ENCODE assay signal across 17 mouse cellular contexts in the genomic region with DNA sequence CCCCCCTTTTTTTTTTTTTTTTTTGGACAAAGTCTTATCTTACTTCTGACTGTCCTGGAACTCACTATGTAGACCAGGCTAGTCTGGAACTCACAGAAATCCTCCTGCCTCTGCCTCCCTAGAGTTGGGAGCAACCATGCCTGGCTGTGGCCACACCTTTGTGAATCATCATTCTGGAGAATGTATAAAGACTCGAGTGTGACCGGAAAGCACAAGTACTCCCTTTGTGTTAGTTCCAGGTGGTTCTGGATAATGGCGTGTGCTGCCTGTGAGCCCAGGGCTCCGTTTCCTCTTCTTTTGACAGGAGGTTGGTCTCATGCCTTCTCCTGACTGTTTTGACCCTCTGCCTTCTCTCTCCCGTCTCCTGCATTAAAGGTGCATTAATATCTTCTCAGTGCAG. TPM values are rescaled to one million over a fixed set of nuclear protein-coding genes. Genes with fewer than 3 reads are reported as not detected.
"Had no signal": no experiment of that assay in that cellular context is flagged by ENCODE, and none has a peak within 500 bp of the region (broad histone marks: within the 10 kb centered on the region; RNA-seq: fewer than 3 reads in every experiment).

No protein-coding gene starts in this region.

- H3K9ac ChIP-seq: neural tube, embryonic 13.5 days; neural tube, embryonic 15.5 days; stomach, embryonic 15.5 days had no signal

- H3K36me3 ChIP-seq: neural tube, embryonic 13.5 days; neural tube, embryonic 15.5 days; stomach, embryonic 15.5 days had no signal

- H3K27ac ChIP-seq: neural tube, embryonic 13.5 days; neural tube, embryonic 15.5 days; stomach, embryonic 15.5 days; stomach, postnatal 0 days had no signal

- H3K4me2 ChIP-seq: neural tube, embryonic 13.5 days; neural tube, embryonic 15.5 days; stomach, embryonic 15.5 days had no signal

- H3K4me1 ChIP-seq: stomach, embryonic 15.5 days had no signal

- DNase-seq: retina, postnatal 1 day; right cerebral cortex, adult 18-20 months; right cerebral cortex, postnatal 14 days; right cerebral cortex, postnatal 25 days; right cerebral cortex, postnatal 4 days; spleen, adult 18-20 months; thymus, adult 18-20 months; thymus, adult 2 months; thymus, postnatal 14 days; thymus, postnatal 25 days; thymus, postnatal 36 days; thymus, postnatal 4 days had no signal

- H3K9me3 ChIP-seq: neural tube, embryonic 13.5 days; neural tube, embryonic 15.5 days; stomach, embryonic 15.5 days had no signal

- H3K27me3 ChIP-seq: neural tube, embryonic 13.5 days; neural tube, embryonic 15.5 days; stomach, embryonic 15.5 days had no signal

- H3K4me3 ChIP-seq: neural tube, embryonic 13.5 days; neural tube, embryonic 15.5 days; stomach, embryonic 15.5 days had no signal

RNA-seq across cellular contexts. Expression of a gene that starts 41.0 kb away (rescaled TPM):
- total RNA-seq: neutrophil, adult 5-6 weeks had no signal
